ENCODE assay signal across 15 mouse cellular contexts in genomic region chr13:114432491-114432890, GRCm38 (mm10). TPM values are rescaled to one million over a fixed set of nuclear protein-coding genes. Genes with fewer than 3 reads are reported as not detected.
DNase-seq lines count a peak whose midpoint lies in the region.
"Had no signal": no experiment of that assay in that cellular context is flagged by ENCODE, and none has a peak within 500 bp of the region (broad histone marks: within the 10 kb centered on the region; RNA-seq: fewer than 3 reads in every experiment).

No protein-coding gene starts in this region.

- intact Hi-C loops in heart, postnatal 25 days (cut with DNase I), result no loop called here
- intact Hi-C loops in heart, postnatal 36 days (cut with DNase I), result no loop called here

- DNase-seq in adrenal gland, postnatal 14 days, result peak; percentile 14
- DNase-seq in adrenal gland, postnatal 25 days, result no peak
- DNase-seq in heart, adult 11 months, result peak; percentile 78
- DNase-seq in heart, postnatal 25 days (ENCODE audit: low spot score), result no peak
- DNase-seq in heart, postnatal 4 days, result peak; percentile 8
- no peak for DNase-seq in heart, postnatal 36 days
- DNase-seq in MN1 (ENCODE audit: low spot score), result no peak
- DNase-seq: adrenal gland, postnatal 36 days; cerebellum, adult 11 months; cerebellum, adult 9-10 months; embryo, embryonic 11 days; gastrocnemius, postnatal 10 days; kidney, adult 18-20 months had no signal

RNA-seq across cellular contexts. Expression of gene Fst, which starts 26.3 kb away (rescaled TPM):
- 26.1 and 33.7 TPM in 2 replicates for total RNA-seq in adrenal gland, postnatal 14 days (2021)
- 5.6 and 7.6 TPM in 2 replicates for total RNA-seq in adrenal gland, postnatal 25 days (2021)
- 1 to 10 TPM in 1 of 2 experiments, under 1 TPM in 1; 0.57 to 1.1 TPM for total RNA-seq in heart, postnatal 25 days (2021)
- total RNA-seq in heart, postnatal 4 days (2021), result under 1 TPM; 0.74 to 0.88 TPM
- under 1 TPM; 0.86 to 0.89 TPM for total RNA-seq in heart, postnatal 36 days (2021)
- total RNA-seq: common myeloid progenitor, adult 5-6 weeks; MEL had no signal

RNA-seq across cellular contexts. Expression of gene Ndufs4, which starts 44.4 kb away (rescaled TPM):
- total RNA-seq in adrenal gland, postnatal 14 days (2021), result 345 and 369 TPM in 2 replicates
- total RNA-seq in adrenal gland, postnatal 25 days (2021), result 212 and 215 TPM in 2 replicates
- 100 to 1,000 TPM; 579 to 605 TPM for total RNA-seq in heart, postnatal 25 days (2021)
- total RNA-seq in heart, postnatal 4 days (2021), result 100 to 1,000 TPM; 365 to 413 TPM
- 100 to 1,000 TPM; 566 to 598 TPM for total RNA-seq in heart, postnatal 36 days (2021)

Comparison
In these comparisons a context has a peak if more than half of its experiments do, and no peak if none do; other contexts are left out.
1. DNase-seq: peak in adrenal gland, postnatal 14 days (single experiment), heart, adult 11 months (single experiment) and heart, postnatal 4 days (single experiment); none in adrenal gland, postnatal 25 days (single experiment), heart, postnatal 25 days (single experiment), heart, postnatal 36 days (0 of 2) and MN1 (single experiment).